Mouse (Mus musculus): ENCODE measurements at regions not wholly inside any gene's neighbourhood (a gene's known extent, or its start where the extent isn't known, plus 50 kb on each side); places are given as distances from the start of the nearest gene placed in this dataset.
A peak's percentile ranks its signal among the peaks of the same experiment; 100 is the strongest.
"Not testable (repeated sequence)": the region's sequence is repeated elsewhere in the genome, so short reads cannot be mapped to it uniquely, and the experiment has no call there.

GRCm38 (mm10) chr8:19976461-19976860 is 73.3 kb downstream of the Gm31371 start:
- not testable (repeated sequence) for H3K27me3 ChIP-seq (replicated peaks; ENCODE audit: insufficient read depth, low read length); H3K4me1 ChIP-seq (ENCODE audit: insufficient read depth, low read depth, low read length); DNase-seq (ENCODE audit: low spot score); H3K4me2 ChIP-seq (replicated peaks; ENCODE audit: low read depth, low read length); H3K36me3 ChIP-seq (ENCODE audit: insufficient read depth, low read length); H3K9ac ChIP-seq (replicated peaks; ENCODE audit: low read depth); H3K4me3 ChIP-seq (ENCODE audit: low read depth, low read length); H3K27ac ChIP-seq (ENCODE audit: low read length); H3K9me3 ChIP-seq (ENCODE audit: low read length); ATAC-seq

- Histone ChIP-seq H3K9ac (replicated peaks; ENCODE audit: low read depth) (0 out of 2 replicates have a peak overlapping the region, but pooled peaks have one; percentile 29), H3K4me3 (ENCODE audit: low read depth, low read length) (peak overlapping the region; percentile 43), H3K4me2 (replicated peaks; ENCODE audit: low read depth, low read length) (peak overlapping the region; percentile 53), H3K36me3 (ENCODE audit: insufficient read depth, low read length) (no peaks in the 10 kb centered on the region), H3K9me3 (ENCODE audit: low read length) (no peaks in the 10 kb centered on the region), H3K4me1 (ENCODE audit: insufficient read depth, low read depth, low read length) (no peaks in the 10 kb centered on the region; the same call in 1 of the 2 replicates), H3K27ac (ENCODE audit: low read length) (0 out of 2 replicates have a peak overlapping the region, but pooled peaks have one; percentile 32), H3K27me3 (replicated peaks; ENCODE audit: insufficient read depth, low read length) (no peaks in the 10 kb centered on the region)
- WGBS, result 10% methylated on average over 39 of the region's 42 CpGs
- peak; percentile 82 for DNase-seq (ENCODE audit: low spot score)
- peak; percentile 99 for ATAC-seq
- TF ChIP-seq EP300 (IDR thresholded peaks at IDR 0.05) (no peak), CTCF (IDR thresholded peaks at IDR 0.05) (peak; percentile 86)
Observed at GRCm38 (mm10) chr8:19979536-19980345, 76.5 kb downstream of the Gm31371 start.

- ATAC-seq (peak; percentile 44), DNase-seq (ENCODE audit: low spot score) (peak; percentile 15)
- 31% methylated on average over 26 of the region's 26 CpGs for WGBS
- H3K27me3 ChIP-seq (replicated peaks; ENCODE audit: insufficient read depth, low read length); H3K9me3 ChIP-seq (ENCODE audit: low read length); H3K4me1 ChIP-seq (ENCODE audit: insufficient read depth, low read depth, low read length); H3K36me3 ChIP-seq (ENCODE audit: insufficient read depth, low read length): not testable (repeated sequence)
- Histone ChIP-seq H3K4me3 (ENCODE audit: low read depth, low read length) (peak overlapping the region; percentile 43), H3K4me2 (replicated peaks; ENCODE audit: low read depth, low read length) (peak overlapping the region; percentile 53), H3K27ac (ENCODE audit: low read length) (0 out of 2 replicates have a peak overlapping the region, but pooled peaks have one; percentile 32), H3K9ac (replicated peaks; ENCODE audit: low read depth) (0 out of 2 replicates have a peak overlapping the region, but pooled peaks have one; percentile 29)
- 0 out of 2 replicates have a peak, but pooled peaks have one; percentile 9 for TF ChIP-seq CTCF (IDR thresholded peaks at IDR 0.05)
Observed at GRCm38 (mm10) chr8:19980346-19980726, 77.1 kb downstream of the Gm31371 start.

- ATAC-seq; H3K4me2 ChIP-seq (replicated peaks; ENCODE audit: low read depth, low read length); H3K4me1 ChIP-seq (ENCODE audit: insufficient read depth, low read depth, low read length); H3K4me3 ChIP-seq (ENCODE audit: low read depth, low read length); DNase-seq (ENCODE audit: low spot score); H3K36me3 ChIP-seq (ENCODE audit: insufficient read depth, low read length); H3K9me3 ChIP-seq (ENCODE audit: low read length); H3K9ac ChIP-seq (replicated peaks; ENCODE audit: low read depth); H3K27me3 ChIP-seq (replicated peaks; ENCODE audit: insufficient read depth, low read length); H3K27ac ChIP-seq (ENCODE audit: low read length): not testable (repeated sequence)
- WGBS, result 77% methylated on average over 3 of the region's 3 CpGs
Observed at GRCm38 (mm10) chr8:20008106-20008505, 104.9 kb downstream of the Gm31371 start.

- H3K36me3 ChIP-seq (ENCODE audit: insufficient read depth, low read length); H3K9ac ChIP-seq (replicated peaks; ENCODE audit: low read depth); ATAC-seq; H3K4me3 ChIP-seq (ENCODE audit: low read depth, low read length); H3K27ac ChIP-seq (ENCODE audit: low read length); H3K4me2 ChIP-seq (replicated peaks; ENCODE audit: low read depth, low read length); H3K27me3 ChIP-seq (replicated peaks; ENCODE audit: insufficient read depth, low read length); H3K9me3 ChIP-seq (ENCODE audit: low read length); H3K4me1 ChIP-seq (ENCODE audit: insufficient read depth, low read depth, low read length): not testable (repeated sequence)
- TF ChIP-seq CTCF (IDR thresholded peaks at IDR 0.05), result peak; percentile 53
- DNase-seq (ENCODE audit: low spot score), result peak; percentile 4
- WGBS, result 60% methylated on average over 8 of the region's 8 CpGs
Observed at GRCm38 (mm10) chr8:20010947-20011346, 107.8 kb downstream of the Gm31371 start.

- 70% methylated on average over 7 of the region's 7 CpGs for WGBS
- TF ChIP-seq CTCF (IDR thresholded peaks at IDR 0.05), result peak; percentile 53
- not testable (repeated sequence) for H3K4me3 ChIP-seq (ENCODE audit: low read depth, low read length); H3K4me2 ChIP-seq (replicated peaks; ENCODE audit: low read depth, low read length); H3K9me3 ChIP-seq (ENCODE audit: low read length); H3K4me1 ChIP-seq (ENCODE audit: insufficient read depth, low read depth, low read length); H3K9ac ChIP-seq (replicated peaks; ENCODE audit: low read depth); H3K27me3 ChIP-seq (replicated peaks; ENCODE audit: insufficient read depth, low read length); H3K27ac ChIP-seq (ENCODE audit: low read length); ATAC-seq; H3K36me3 ChIP-seq (ENCODE audit: insufficient read depth, low read length)
- peak; percentile 4 for DNase-seq (ENCODE audit: low spot score)
Observed at GRCm38 (mm10) chr8:20013278-20013677, 110.1 kb downstream of the Gm31371 start.

- not testable (repeated sequence) for H3K4me2 ChIP-seq (replicated peaks; ENCODE audit: low read depth, low read length); H3K4me3 ChIP-seq (ENCODE audit: low read depth, low read length); H3K9ac ChIP-seq (replicated peaks; ENCODE audit: low read depth); ATAC-seq; H3K27ac ChIP-seq (ENCODE audit: low read length); DNase-seq (ENCODE audit: low spot score); H3K36me3 ChIP-seq (ENCODE audit: insufficient read depth, low read length); H3K4me1 ChIP-seq (ENCODE audit: insufficient read depth, low read depth, low read length); H3K9me3 ChIP-seq (ENCODE audit: low read length); H3K27me3 ChIP-seq (replicated peaks; ENCODE audit: insufficient read depth, low read length)
- WGBS, result 51% methylated on average over 5 of the region's 5 CpGs
Observed at GRCm38 (mm10) chr8:20014451-20015130, 111.4 kb downstream of the Gm31371 start.

All from lung, postnatal 0 days (tissue).